Mouse (Mus musculus) ES-E14 (cell line): ENCODE measurements around the gene Lgals2. TPM values are rescaled to one million over a fixed set of nuclear protein-coding genes. Genes with fewer than 3 reads are reported as not detected.

Experiments
- DNase-seq: peaks from one replicate; pipeline ENCODE4 v3.0.0-alpha.2; 2013; ENCODE audit warnings: low read depth, low spot score
- H3K27ac ChIP-seq: 2 replicates; pipeline ENCODE4 v1.5.1; 2012; ENCODE audit warnings: low read depth, mild to moderate bottlenecking, low read length, moderate library complexity, mixed read lengths; ENCODE audit not compliant: poor library complexity, insufficient read depth, severe bottlenecking
- H3K36me3 ChIP-seq: 2 replicates; pipeline ENCODE4 v1.6.1; 2012; ENCODE audit warnings: mild to moderate bottlenecking, low read length, moderate library complexity, mixed read lengths; ENCODE audit not compliant: control insufficient read depth, poor library complexity, insufficient read depth, severe bottlenecking
- H3K4me1 ChIP-seq, 2 experiments: fragments of 150-350 bp in 1 of 2; sonication (generic) in 1 of 2; 2 replicates each; pipeline ENCODE4 v1.6.1; 2012; ENCODE audit warnings: low read length in 2 of 2, mild to moderate bottlenecking in 1 of 2, mixed read lengths in 1 of 2; ENCODE audit not compliant: control insufficient read depth in 2 of 2, insufficient read depth in 2 of 2, poor library complexity in 1 of 2
- H3K4me3 ChIP-seq, 2 experiments: fragments of 150-350 bp in 1 of 2; sonication (generic) in 1 of 2; 2 replicates each; pipeline ENCODE4 v1.5.1; 2012; ENCODE audit warnings: low read length in 2 of 2, low read depth in 1 of 2, mild to moderate bottlenecking in 1 of 2, mixed read lengths in 1 of 2; ENCODE audit not compliant: insufficient read depth in 1 of 2, poor library complexity in 1 of 2, severe bottlenecking in 1 of 2
- H3K9ac ChIP-seq: 2 replicates; pipeline ENCODE4 v1.6.1; 2012; ENCODE audit warnings: low read depth, mild to moderate bottlenecking, low read length, mixed read lengths; ENCODE audit not compliant: poor library complexity, insufficient read depth, severe bottlenecking
- H3K9me3 ChIP-seq: fragments of 150-350 bp; sonication (generic); 2 replicates; pipeline ENCODE4 v1.6.1; 2012; ENCODE audit warnings: low read depth, mild to moderate bottlenecking, low read length; ENCODE audit not compliant: control insufficient read depth, insufficient read depth
- CHD2 ChIP-seq: IDR thresholded peaks from 2 replicates; pipeline ENCODE4 v1.6.1; 2014; ENCODE audit warnings: mild to moderate bottlenecking, low read depth, low read length, inconsistent platforms
- HCFC1 ChIP-seq: IDR thresholded peaks from 2 replicates; pipeline ENCODE4 v1.6.1; 2012; ENCODE audit warnings: low read length, inconsistent platforms, borderline replicate concordance; ENCODE audit not compliant: insufficient read depth
- MAFK ChIP-seq: IDR thresholded peaks from 2 replicates; pipeline ENCODE4 v1.6.1; 2014; ENCODE audit warnings: mild to moderate bottlenecking, low read depth, low read length, inconsistent platforms; ENCODE audit not compliant: insufficient read depth
- ZC3H11A ChIP-seq: IDR thresholded peaks from 2 replicates; pipeline ENCODE4 v1.6.1; 2012; ENCODE audit warnings: low read depth, mild to moderate bottlenecking, inconsistent platforms, low read length, borderline replicate concordance
- ZNF384 ChIP-seq: IDR thresholded peaks from 2 replicates; pipeline ENCODE4 v1.6.1; 2012; ENCODE audit warnings: low read depth, low read length, inconsistent platforms
- in situ Hi-C, 2 experiments: fragments of 600-800 bp; cut with MboI; formaldehyde crosslinking; loops; one replicate each; pipeline ENCODE4 v1.15.1; 2025; ENCODE audit warnings: low sequenced_read_pairs in 2 of 2, inconsistent platforms in 1 of 2; ENCODE audit not compliant: unreplicated experiment in 2 of 2
- total RNA-seq: library from RNA; depleted of rRNA; stranded (reverse); fragments of 300-350 nt; gene quantifications from 2 replicates; pipeline ENCODE4 v1.2.3, GENCODE M21; 2012

Gene Lgals2
- total RNA-seq, 1 experiment, result 4.2 TPM

- in situ Hi-C loops, result no loop called here
- no peak for DNase-seq
- Histone ChIP-seq H3K9ac (peak within 1 kb of the TSS; percentile 68), H3K36me3 (no peaks in the 10 kb centered on the region), H3K9me3 (no peaks in the 10 kb centered on the region), H3K27ac (no peak within 1 kb of the TSS), H3K4me1 (peaks cover 5 to 23% of the 10 kb centered on the region in 2 experiments; a peak in 2 of 4 replicates), H3K4me3 (peak within 1 kb of the TSS; percentile 70 to 71)
- TF ChIP-seq ZC3H11A (no peak), CHD2 (no peak), ZNF384 (no peak), MAFK (no peak), HCFC1 (no peak)
These were observed 12.8 kb downstream of the Lgals2 start, which contains the start of gene Cdc42ep1 for GRCm38 (mm10) chr15:78842371-78843163. Gene Cdc42ep1, plus strand, starts transcription at chr15:78842624.

DNA sequence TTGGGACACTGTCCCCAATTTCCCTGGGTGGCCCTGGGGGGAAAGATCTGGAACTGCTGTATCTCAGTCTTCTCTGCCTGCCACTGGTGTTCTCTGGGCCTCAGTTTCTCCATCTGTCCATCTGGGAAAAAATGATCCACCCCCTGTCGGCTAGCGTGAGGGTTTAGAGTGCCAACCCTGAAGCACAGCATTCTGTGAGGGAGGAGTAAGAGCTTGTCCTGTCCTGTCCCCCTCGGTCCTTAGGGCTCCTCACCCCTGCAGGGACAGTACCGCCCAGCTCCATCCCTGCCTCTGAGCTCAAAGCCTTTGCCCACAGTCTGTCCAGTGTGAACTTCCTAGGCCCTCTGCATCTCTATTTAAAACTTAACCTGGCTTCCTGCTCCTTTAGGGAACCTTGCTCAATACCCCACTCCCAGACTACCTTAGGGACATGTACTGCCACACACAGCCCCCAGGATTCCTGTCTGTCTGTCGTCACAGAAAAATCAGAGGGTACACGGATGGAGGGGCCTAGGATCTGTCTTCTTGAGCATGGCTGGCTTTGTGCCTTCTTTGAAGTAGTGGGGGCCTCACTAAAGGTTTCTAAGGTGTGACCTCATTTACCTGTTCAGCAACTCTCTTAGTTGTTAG, 14.1 kb downstream of the Lgals2 start:
- Histone ChIP-seq H3K27ac (no peak overlapping the region), H3K4me3 (no peak overlapping the region), H3K9me3 (no peaks in the 10 kb centered on the region), H3K9ac (no peak overlapping the region), H3K36me3 (no peaks in the 10 kb centered on the region), H3K4me1 (peaks cover 5 to 21% of the 10 kb centered on the region in 2 experiments; a peak in 2 of 4 replicates)
- in situ Hi-C loops, result no loop called here
- TF ChIP-seq CHD2 (no peak), HCFC1 (no peak), ZNF384 (no peak), ZC3H11A (no peak), MAFK (no peak)
- no peak for DNase-seq

DNA sequence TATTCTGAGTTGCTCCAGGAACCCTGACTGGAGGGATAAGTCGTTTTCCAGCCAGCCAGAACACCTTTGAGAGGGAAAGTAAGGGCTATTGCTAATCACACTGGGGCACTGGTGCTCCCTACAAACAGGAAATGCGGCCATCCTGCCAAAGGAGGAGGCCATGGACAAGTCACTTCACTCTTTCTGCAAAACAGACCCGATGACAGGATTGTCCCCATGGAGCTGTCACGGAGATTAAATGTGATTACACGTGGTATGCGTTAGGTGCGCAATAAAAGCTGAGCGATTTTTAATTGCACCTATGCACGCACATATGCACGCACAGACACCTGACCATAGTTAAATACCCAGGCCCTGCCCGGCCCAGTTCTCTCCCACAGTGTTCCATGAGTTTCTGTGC, 14.6 kb downstream of the Lgals2 start:
- no peak for TF ChIP-seq CHD2
- no peak for TF ChIP-seq HCFC1
- no peak for TF ChIP-seq MAFK
- TF ChIP-seq ZC3H11A, result no peak
- TF ChIP-seq ZNF384, result no peak
- Histone ChIP-seq H3K36me3 (no peaks in the 10 kb centered on the region), H3K27ac (no peak overlapping the region), H3K4me3 (no peak overlapping the region), H3K9ac (no peak overlapping the region), H3K4me1 (peaks cover 5 to 22% of the 10 kb centered on the region in 2 experiments; a peak in 2 of 4 replicates), H3K9me3 (no peaks in the 10 kb centered on the region)
- in situ Hi-C loops, result no loop called here
- no peak for DNase-seq

DNA sequence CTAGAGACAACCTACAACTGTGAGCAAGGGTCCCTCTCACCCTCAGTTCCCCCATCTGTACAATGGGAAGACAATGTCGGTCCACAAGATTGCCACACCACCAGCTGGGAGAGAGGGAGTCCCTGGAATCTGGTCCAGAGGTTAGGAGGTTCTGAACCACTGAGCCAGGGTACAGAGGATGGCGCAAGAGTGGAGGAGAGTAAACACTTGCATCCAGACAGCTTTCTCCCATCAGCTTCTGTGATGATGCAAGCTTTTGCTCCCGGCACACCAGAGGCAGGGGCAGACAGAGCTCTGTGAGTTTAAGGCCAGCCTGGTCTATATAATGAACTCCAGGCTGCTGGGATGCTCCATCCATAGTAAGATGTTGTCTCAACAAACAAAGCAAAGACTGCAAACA, 15.1 kb downstream of the Lgals2 start:
- peaks cover 5 to 19% of the 10 kb centered on the region in 2 experiments; a peak in 3 of 4 replicates for H3K4me1 ChIP-seq
- in situ Hi-C loops, result no loop called here
- no peak for DNase-seq
- H3K9me3 ChIP-seq, result no peaks in the 10 kb centered on the region
- no peak overlapping the region for H3K9ac ChIP-seq
- H3K4me3 ChIP-seq, result no peak overlapping the region
- no peak overlapping the region for H3K27ac ChIP-seq
- TF ChIP-seq MAFK (no peak), ZC3H11A (no peak), HCFC1 (no peak), CHD2 (no peak), ZNF384 (no peak)
- no peaks in the 10 kb centered on the region for H3K36me3 ChIP-seq
